Mouse (Mus musculus) ES-Bruce4 (cell line): ENCODE measurements at regions not wholly inside any gene's neighbourhood (a gene's known extent, or its start where the extent isn't known, plus 50 kb on each side); places are given as distances from the start of the nearest gene placed in this dataset.

Experiments
- CTCF ChIP-seq: IDR thresholded peaks from one replicate; pipeline ENCODE4 v1.8.1; 2011; ENCODE audit warnings: low read depth, low read length
- POLR2A ChIP-seq: IDR thresholded peaks from one replicate; pipeline ENCODE4 v1.8.1; 2011; ENCODE audit warnings: low read length; ENCODE audit not compliant: insufficient read depth

DNA sequence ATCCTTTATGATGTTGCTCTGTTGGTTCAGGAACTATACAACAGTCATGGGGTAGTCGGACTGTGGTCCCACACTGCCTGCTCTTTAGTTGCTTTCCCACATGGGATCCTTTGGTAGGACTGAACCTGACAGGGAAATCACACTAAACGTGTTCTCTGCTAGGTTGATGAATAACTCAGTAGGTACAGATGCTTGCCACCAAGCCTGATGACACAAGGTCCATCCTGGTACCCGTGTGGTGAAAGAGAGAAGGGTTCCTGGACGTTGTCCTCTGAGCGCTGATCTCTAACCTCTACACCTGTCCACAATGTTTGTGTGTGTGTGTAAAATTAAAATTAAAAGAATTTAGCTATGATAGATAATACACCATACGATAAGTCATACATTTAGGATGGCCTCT lies 119.9 kb downstream of the Phlda1 start:
- TF ChIP-seq CTCF (no peak), POLR2A (no peak)
